Mouse (Mus musculus): Measurements from ENCODE around the gene Fam172a. TPM values are rescaled to one million over a fixed set of nuclear protein-coding genes. Genes with fewer than 3 reads are reported as not detected.

Gene Fam172a
- polyA plus RNA-seq, 1 experiment from 2014 or later = 9.9 TPM

- H3K4me3 ChIP-seq (ENCODE audit: low read depth, low read length) = no peak overlapping the region
- H3K27me3 ChIP-seq (ENCODE audit: insufficient read depth, low read length) = no peaks in the 10 kb centered on the region
- H3K9me3 ChIP-seq (ENCODE audit: low read length) = no peaks in the 10 kb centered on the region
- 75% methylated on average over 2 of the region's 2 CpGs for WGBS (ENCODE audit: insufficient replicate concordance)
- no peak overlapping the region for H3K27ac ChIP-seq (ENCODE audit: low read depth)
- ATAC-seq (no peak), DNase-seq (no peak)
- no peak overlapping the region for H3K4me2 ChIP-seq (ENCODE audit: low read depth, low read length)
- H3K9ac ChIP-seq (replicated peaks) = no peak overlapping the region
- TF ChIP-seq CTCF (IDR thresholded peaks at IDR 0.05; ENCODE audit: low read depth) = no peak
- H3K36me3 ChIP-seq (replicated peaks; ENCODE audit: insufficient read depth, low read length) = no peaks in the 10 kb centered on the region
- H3K4me1 ChIP-seq (ENCODE audit: insufficient read depth) = no peaks in the 10 kb centered on the region
Measured at GRCm38 (mm10) chr13:77909184-77909583, 207.4 kb downstream of the Fam172a start.

- TF ChIP-seq EP300 (IDR thresholded peaks at IDR 0.05; ENCODE audit: low read depth) (no peak), CTCF (IDR thresholded peaks at IDR 0.05; ENCODE audit: low read depth) (no peak)
- H3K4me2 ChIP-seq (ENCODE audit: low read depth, low read length) = no peak overlapping the region
Measured at GRCm38 (mm10) chr13:77922834-77923233, 221.0 kb downstream of the Fam172a start.

GRCm38 (mm10) chr13:77957611-77958010 lies 255.8 kb downstream of the Fam172a start:
- H3K27ac ChIP-seq (ENCODE audit: low read depth) = no peak overlapping the region
- no peaks in the 10 kb centered on the region for H3K36me3 ChIP-seq (replicated peaks; ENCODE audit: insufficient read depth, low read length)
- WGBS (ENCODE audit: insufficient replicate concordance) = 55% methylated on average over 1 of the region's 1 CpGs
- no peak for ATAC-seq
- DNase-seq = no peak
- H3K9ac ChIP-seq (replicated peaks) = no peak overlapping the region
- no peak overlapping the region for H3K4me2 ChIP-seq (ENCODE audit: low read depth, low read length)
- no peaks in the 10 kb centered on the region for H3K27me3 ChIP-seq (ENCODE audit: insufficient read depth, low read length)
- H3K9me3 ChIP-seq (ENCODE audit: low read length) = no peaks in the 10 kb centered on the region
- TF ChIP-seq EP300 (IDR thresholded peaks at IDR 0.05; ENCODE audit: low read depth) (no peak), CTCF (IDR thresholded peaks at IDR 0.05; ENCODE audit: low read depth) (no peak)
- no peaks in the 10 kb centered on the region for H3K4me1 ChIP-seq (ENCODE audit: insufficient read depth)
- no peak overlapping the region for H3K4me3 ChIP-seq (ENCODE audit: low read depth, low read length)

More at GRCm38 (mm10) chr13:77922834-77923233, 221.0 kb downstream of the Fam172a start:
- Histone ChIP-seq H3K4me3 (ENCODE audit: low read depth, low read length) (no peak overlapping the region), H3K27me3 (ENCODE audit: insufficient read depth, low read length) (no peaks in the 10 kb centered on the region), H3K9ac (replicated peaks) (no peak overlapping the region), H3K4me1 (ENCODE audit: insufficient read depth) (no peaks in the 10 kb centered on the region), H3K36me3 (replicated peaks; ENCODE audit: insufficient read depth, low read length) (no peaks in the 10 kb centered on the region), H3K9me3 (ENCODE audit: low read length) (no peaks in the 10 kb centered on the region), H3K27ac (ENCODE audit: low read depth) (no peak overlapping the region)
- 69% methylated on average over 2 of the region's 2 CpGs for WGBS (ENCODE audit: insufficient replicate concordance)
- DNase-seq (no peak), ATAC-seq (no peak)

- no peak for DNase-seq
- TF ChIP-seq EP300 (IDR thresholded peaks at IDR 0.05; ENCODE audit: low read depth) = no peak
- no peak for TF ChIP-seq CTCF (IDR thresholded peaks at IDR 0.05; ENCODE audit: low read depth)
- H3K9ac ChIP-seq (replicated peaks) = no peak overlapping the region
- H3K4me3 ChIP-seq (ENCODE audit: low read depth, low read length) = no peak overlapping the region
- no peaks in the 10 kb centered on the region for H3K36me3 ChIP-seq (replicated peaks; ENCODE audit: insufficient read depth, low read length)
- H3K27ac ChIP-seq (ENCODE audit: low read depth) = no peak overlapping the region
- H3K4me2 ChIP-seq (ENCODE audit: low read depth, low read length) = no peak overlapping the region
- WGBS (ENCODE audit: insufficient replicate concordance) = 81% methylated on average over 4 of the region's 4 CpGs
- no peaks in the 10 kb centered on the region for H3K9me3 ChIP-seq (ENCODE audit: low read length)
- H3K27me3 ChIP-seq (ENCODE audit: insufficient read depth, low read length) = no peaks in the 10 kb centered on the region
- no peaks in the 10 kb centered on the region for H3K4me1 ChIP-seq (ENCODE audit: insufficient read depth)
- ATAC-seq = no peak
Measured at GRCm38 (mm10) chr13:77959493-77960272, 257.9 kb downstream of the Fam172a start.

GRCm38 (mm10) chr13:77976248-77976647 lies 274.4 kb downstream of the Fam172a start:
- no peak overlapping the region for H3K4me3 ChIP-seq (ENCODE audit: low read depth, low read length)
- no peaks in the 10 kb centered on the region for H3K4me1 ChIP-seq (ENCODE audit: insufficient read depth)
- no peak overlapping the region for H3K27ac ChIP-seq (ENCODE audit: low read depth)
- ATAC-seq = no peak
- no peaks in the 10 kb centered on the region for H3K36me3 ChIP-seq (replicated peaks; ENCODE audit: insufficient read depth, low read length)
- WGBS (ENCODE audit: insufficient replicate concordance) = 62% methylated on average over 3 of the region's 3 CpGs
- H3K27me3 ChIP-seq (ENCODE audit: insufficient read depth, low read length) = no peaks in the 10 kb centered on the region
- no peaks in the 10 kb centered on the region for H3K9me3 ChIP-seq (ENCODE audit: low read length)
- TF ChIP-seq EP300 (IDR thresholded peaks at IDR 0.05; ENCODE audit: low read depth) (no peak), CTCF (IDR thresholded peaks at IDR 0.05; ENCODE audit: low read depth) (no peak)
- no peak overlapping the region for H3K4me2 ChIP-seq (ENCODE audit: low read depth, low read length)
- no peak for DNase-seq
- no peak overlapping the region for H3K9ac ChIP-seq (replicated peaks)

- TF ChIP-seq EP300 (IDR thresholded peaks at IDR 0.05; ENCODE audit: low read depth) (no peak), CTCF (IDR thresholded peaks at IDR 0.05; ENCODE audit: low read depth) (no peak)
- Histone ChIP-seq H3K4me3 (ENCODE audit: low read depth, low read length) (no peak overlapping the region), H3K27me3 (ENCODE audit: insufficient read depth, low read length) (no peaks in the 10 kb centered on the region), H3K27ac (ENCODE audit: low read depth) (no peak overlapping the region), H3K36me3 (replicated peaks; ENCODE audit: insufficient read depth, low read length) (no peaks in the 10 kb centered on the region), H3K9me3 (ENCODE audit: low read length) (no peaks in the 10 kb centered on the region), H3K9ac (replicated peaks) (no peak overlapping the region), H3K4me1 (ENCODE audit: insufficient read depth) (no peaks in the 10 kb centered on the region), H3K4me2 (ENCODE audit: low read depth, low read length) (no peak overlapping the region)
- ATAC-seq = no peak
- WGBS (ENCODE audit: insufficient replicate concordance) = 70% methylated on average over 1 of the region's 1 CpGs
- no peak for DNase-seq
Measured at GRCm38 (mm10) chr13:77977121-77977520, 275.3 kb downstream of the Fam172a start.

Measured in liver, postnatal 0 days (tissue).